Mouse (Mus musculus) lung, postnatal 0 days (tissue): ENCODE data around the gene Cdyl.

Experiments
- CTCF ChIP-seq: IDR thresholded peaks from 2 replicates; pipeline ENCODE4 v1.5.1; 2016; ENCODE audit warnings: antibody characterized with exemption, mild to moderate bottlenecking
- EP300 ChIP-seq: IDR thresholded peaks from 2 replicates; pipeline ENCODE4 v1.6.1; 2016; ENCODE audit warnings: antibody characterized with exemption, mild to moderate bottlenecking, control low read depth

- no peak for TF ChIP-seq CTCF
- TF ChIP-seq EP300, result no peak
These were observed 215.8 kb downstream of the Cdyl start for GRCm38 (mm10) chr13:35875396-35875795.
